Mouse (Mus musculus): ENCODE data around the gene Gm5591. TPM values are rescaled to one million over a fixed set of nuclear protein-coding genes. Genes with fewer than 3 reads are reported as not detected.
"Not testable (repeated sequence)": the region's sequence is repeated elsewhere in the genome, so short reads cannot be mapped to it uniquely, and the experiment has no call there.

The Gm5591 gene
- not detected in 2 replicates for polyA plus RNA-seq (2014; fragmentation: Nextera tagmentation; extraction: Ambion mirVana)

GRCm38 (mm10) chr7:38528093-38528492, at the start of gene Gm5591:
Gm5591 (minus strand) TSS chr7:38528193.
- not testable (repeated sequence) for H3K27ac ChIP-seq (replicated peaks; ENCODE audit: low read depth, low read length); H3K27me3 ChIP-seq (ENCODE audit: control insufficient read depth, insufficient read depth, low read length); H3K4me3 ChIP-seq (ENCODE audit: low read depth, low read length); H3K9ac ChIP-seq (replicated peaks; ENCODE audit: low read length); H3K4me1 ChIP-seq (ENCODE audit: control insufficient read depth, insufficient read depth, low read length); H3K9me3 ChIP-seq (replicated peaks; ENCODE audit: control insufficient read depth, low read length); ATAC-seq (replicated peaks; ENCODE audit: insufficient number of reproducible peaks, low FRiP score, low TSS enrichment, low read depth); H3K36me3 ChIP-seq (replicated peaks; ENCODE audit: control insufficient read depth, insufficient read depth, low read depth, low read length); H3K4me2 ChIP-seq (ENCODE audit: low read depth, low read length); DNase-seq (ENCODE audit: low spot score)
- 74% methylated on average over 2 of the region's 2 CpGs for WGBS

- not testable (repeated sequence) for H3K27ac ChIP-seq (replicated peaks; ENCODE audit: low read depth, low read length); H3K4me3 ChIP-seq (ENCODE audit: low read depth, low read length); DNase-seq (ENCODE audit: low spot score); ATAC-seq (replicated peaks; ENCODE audit: insufficient number of reproducible peaks, low FRiP score, low TSS enrichment, low read depth); H3K4me2 ChIP-seq (ENCODE audit: low read depth, low read length); H3K36me3 ChIP-seq (replicated peaks; ENCODE audit: control insufficient read depth, insufficient read depth, low read depth, low read length); H3K27me3 ChIP-seq (ENCODE audit: control insufficient read depth, insufficient read depth, low read length); H3K9me3 ChIP-seq (replicated peaks; ENCODE audit: control insufficient read depth, low read length); H3K9ac ChIP-seq (replicated peaks; ENCODE audit: low read length); H3K4me1 ChIP-seq (ENCODE audit: control insufficient read depth, insufficient read depth, low read length)
- 71% methylated on average over 1 of the region's 1 CpGs for WGBS
These were observed 39.5 kb downstream of the Gm5591 start for GRCm38 (mm10) chr7:38488468-38488867.
